Comparison of ENCODE assay signal across 8 mouse cellular contexts in the genomic region with DNA sequence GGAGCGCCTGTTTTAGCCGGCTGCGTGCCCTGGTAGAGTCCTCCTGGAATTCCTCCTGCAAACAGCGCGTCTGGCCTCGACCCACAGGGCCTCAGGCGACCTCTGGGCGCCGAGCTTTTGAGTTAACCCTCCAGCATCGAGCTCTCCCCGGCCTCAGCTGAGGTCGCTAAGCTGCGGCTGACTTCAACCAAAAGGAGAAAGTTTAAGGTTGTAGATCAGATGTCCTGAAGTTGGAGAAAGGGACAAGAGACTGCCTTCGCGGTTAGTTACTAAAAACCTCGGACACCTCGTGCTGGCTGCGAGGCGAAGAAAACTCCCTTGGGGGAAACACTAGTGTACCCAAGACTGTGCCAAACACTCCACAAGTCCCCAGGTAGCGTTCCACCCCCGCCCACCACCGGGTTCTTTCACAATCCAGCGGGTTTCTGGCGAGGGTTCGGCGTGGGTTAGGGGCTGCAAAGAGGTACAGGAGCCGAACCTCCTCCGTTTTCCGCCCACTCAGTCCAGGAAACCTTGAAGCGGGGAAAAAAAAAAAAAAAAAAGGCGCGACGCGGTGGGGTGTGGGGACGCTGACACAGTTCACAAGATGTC.
DNase-seq lines count a peak whose midpoint lies in the region; ATAC-seq lines count a peak whose summit lies in the region.

No protein-coding gene starts in this region.

- peaks cover 68% of the 10 kb centered on the region for H3K27me3 ChIP-seq in liver, embryonic 11.5 days (replicated peaks; ENCODE audit: control insufficient read depth, insufficient read depth, low read length)
- peaks cover 54% of the 10 kb centered on the region for H3K27me3 ChIP-seq in neural tube, embryonic 15.5 days (replicated peaks)

- no peak overlapping the region for H3K9ac ChIP-seq in liver, embryonic 11.5 days (ENCODE audit: low read depth, low read length)
- no peak overlapping the region for H3K9ac ChIP-seq in neural tube, embryonic 15.5 days (replicated peaks)

- H3K4me3 ChIP-seq in liver, embryonic 11.5 days (ENCODE audit: low read depth, low read length), result peak overlapping the region; percentile 43
- peak overlapping the region; percentile 27 for H3K4me3 ChIP-seq in neural tube, embryonic 15.5 days (replicated peaks)

- H3K9me3 ChIP-seq in liver, embryonic 11.5 days (ENCODE audit: control insufficient read depth, low read length), result no peaks in the 10 kb centered on the region
- H3K9me3 ChIP-seq in neural tube, embryonic 15.5 days (replicated peaks), result no peaks in the 10 kb centered on the region

- DNase-seq in heart, adult 11 months, result peak; percentile 94
- no peak for DNase-seq in heart, postnatal 25 days (ENCODE audit: low spot score)
- DNase-seq in embryo, embryonic 10.5 days (ENCODE audit: low spot score), result peak; percentile 77
- DNase-seq in heart, postnatal 4 days, result peak; percentile 36
- DNase-seq in liver, embryonic 11.5 days (ENCODE audit: low spot score), result peak; percentile 61
- DNase-seq in layer of hippocampus, adult 9-11 months, result no peak
- no peak for DNase-seq in right cerebral cortex, postnatal 36 days (ENCODE audit: low spot score in 2 of 2)

- H3K4me1 ChIP-seq in liver, embryonic 11.5 days (replicated peaks; ENCODE audit: control insufficient read depth, insufficient read depth, low read length), result peaks cover 17% of the 10 kb centered on the region
- H3K4me1 ChIP-seq in neural tube, embryonic 15.5 days, result peaks cover 33% of the 10 kb centered on the region

- intact Hi-C loops in heart, postnatal 25 days (cut with DNase I), result loop anchor here (2.0 to 10.0 kb wide), 2 partner anchors 47 to 489 kb away; no protein-coding TSS in a partner anchor

- no peaks in the 10 kb centered on the region for H3K36me3 ChIP-seq in liver, embryonic 11.5 days (ENCODE audit: control insufficient read depth, insufficient read depth, low read length)
- no peaks in the 10 kb centered on the region for H3K36me3 ChIP-seq in neural tube, embryonic 15.5 days

- no peak for ATAC-seq in liver, embryonic 11.5 days (replicated peaks; ENCODE audit: low FRiP score)
- no peak for ATAC-seq in neural tube, embryonic 15.5 days (ENCODE audit: low FRiP score)

- H3K27ac ChIP-seq in liver, embryonic 11.5 days (ENCODE audit: low read depth, low read length), result no peak overlapping the region
- no peak overlapping the region for H3K27ac ChIP-seq in neural tube, embryonic 15.5 days (replicated peaks)

- 1% methylated on average over 30 of the region's 35 CpGs for WGBS in liver, embryonic 11.5 days
- WGBS in neural tube, embryonic 15.5 days, result 4% methylated on average over 32 of the region's 35 CpGs

- H3K4me2 ChIP-seq in liver, embryonic 11.5 days, result peak overlapping the region; percentile 80
- H3K4me2 ChIP-seq in neural tube, embryonic 15.5 days, result peak overlapping the region; percentile 55

Comparison
In these comparisons a context has a peak if more than half of its experiments do, and no peak if none do; other contexts are left out.
1. DNase-seq: peak in heart, adult 11 months (single experiment), embryo, embryonic 10.5 days (single experiment), heart, postnatal 4 days (single experiment) and liver, embryonic 11.5 days (single experiment); none in heart, postnatal 25 days (single experiment), layer of hippocampus, adult 9-11 months (single experiment) and right cerebral cortex, postnatal 36 days (0 of 2).